Mouse (Mus musculus) stomach, embryonic 16.5 days (tissue): Measurements from ENCODE around the gene Rnf224. TPM values are rescaled to one million over a fixed set of nuclear protein-coding genes. Genes with fewer than 3 reads are reported as not detected.

Source experiments
- ATAC-seq: fragments of 200-750 bp; cut with Nextera tagmentation; 2 replicates; pipeline ENCODE4 v1.8.0; 2017; ENCODE audit warnings: moderate number of reproducible peaks, moderate TSS enrichment; ENCODE audit not compliant: insufficient read depth, low FRiP score
- H3K27ac ChIP-seq: fragments of 300-500 bp; sonication (generic); 2 replicates; pipeline ENCODE4 v1.5.1; 2014; ENCODE audit warnings: low read length
- H3K27me3 ChIP-seq: fragments of 300-500 bp; sonication (generic); 2 replicates; pipeline ENCODE4 v1.6.1; 2014; ENCODE audit warnings: low read length, control low read depth, mixed read lengths; ENCODE audit not compliant: control insufficient read depth, insufficient read depth
- H3K36me3 ChIP-seq: fragments of 300-500 bp; sonication (generic); 2 replicates; pipeline ENCODE4 v1.6.1; 2014; ENCODE audit warnings: low read length; ENCODE audit not compliant: control insufficient read depth, insufficient read depth
- H3K4me1 ChIP-seq: fragments of 300-500 bp; sonication (generic); 2 replicates; pipeline ENCODE4 v1.6.1; 2014; ENCODE audit warnings: low read length, control low read depth, mixed read lengths; ENCODE audit not compliant: control insufficient read depth, insufficient read depth
- H3K4me2 ChIP-seq: fragments of 300-500 bp; sonication (generic); 2 replicates; pipeline ENCODE4 v1.6.1; 2014; ENCODE audit warnings: low read depth, low read length, mixed read lengths
- H3K4me3 ChIP-seq: fragments of 300-500 bp; sonication (generic); replicated peaks from 2 replicates; pipeline ENCODE4 v1.5.1; 2014; ENCODE audit warnings: mild to moderate bottlenecking, low read length
- H3K9ac ChIP-seq: fragments of 300-500 bp; sonication (generic); 2 replicates; pipeline ENCODE4 v1.6.1; 2014; ENCODE audit warnings: low read length
- H3K9me3 ChIP-seq: fragments of 300-500 bp; sonication (generic); replicated peaks from 2 replicates; pipeline ENCODE4 v1.6.1; 2016; ENCODE audit warnings: low read length, control low read depth; ENCODE audit not compliant: control insufficient read depth
- WGBS: fragments of 180-500 bp; shearing (Covaris S2); extraction: QIAGEN DNeasy Blood & Tissue Kit; methylation state at CpG from one replicate; pipeline ENCODE4 v1.1.7; 2014; 5-methylcytosine and 5-hydroxymethylcytosine counted together
- polyA plus RNA-seq: library from polyadenylated mRNA; unstranded; fragments of >200 nt; fragmentation: Nextera tagmentation; extraction: Ambion mirVana; gene quantifications from 2 replicates; pipeline ENCODE4 v1.2.1, GENCODE M21; 2015

Rnf224 gene
- polyA plus RNA-seq, 1 experiment from 2014 or later, result 0.23 TPM

DNA sequence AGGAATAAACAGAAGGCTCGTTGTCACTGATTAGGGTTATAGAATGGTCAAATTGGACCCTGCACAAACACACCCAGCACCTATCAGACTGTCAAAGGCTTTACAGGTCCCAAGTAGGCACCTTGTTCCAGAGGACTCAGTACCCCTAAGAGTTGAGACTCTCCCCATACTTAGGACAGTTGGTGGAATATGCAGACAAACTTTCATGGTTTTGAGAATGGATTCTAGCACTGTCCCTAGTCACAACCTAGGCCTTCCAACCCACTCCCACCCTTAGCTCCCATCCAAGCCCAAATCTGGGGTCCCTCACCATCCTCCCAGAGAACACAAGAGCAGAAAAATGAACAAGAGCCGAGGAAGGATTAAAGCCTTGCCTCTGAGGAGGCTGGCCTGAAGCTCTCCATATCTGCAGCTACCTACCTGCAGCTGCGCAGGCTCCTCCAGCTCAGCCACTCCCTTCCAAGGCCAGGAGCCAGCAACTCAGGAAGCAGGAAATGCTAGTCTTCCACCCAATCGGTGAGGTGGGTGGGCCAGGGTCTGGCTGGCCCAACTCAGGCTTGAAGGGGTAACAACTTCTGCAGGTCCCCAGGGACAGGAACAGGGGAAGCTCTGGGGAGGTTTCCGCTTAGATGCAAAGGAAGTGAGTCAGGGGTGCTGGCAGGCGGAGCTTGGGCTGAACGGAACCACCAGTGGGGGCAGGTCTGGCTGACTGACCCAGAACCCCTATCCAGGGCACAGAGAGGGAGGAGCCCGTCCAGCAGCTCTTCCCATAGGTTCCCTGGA is 40.2 kb downstream of the Rnf224 start, which contains the start of gene Tor4a:
Tor4a (minus strand) TSS at position 715 of the 783 bp plus-strand sequence.
- Histone ChIP-seq H3K4me1 (peaks cover 35% of the 10 kb centered on the region), H3K27ac (peak within 1 kb of the TSS; percentile 97), H3K4me2 (peak within 1 kb of the TSS; percentile 68), H3K9me3 (no peaks in the 10 kb centered on the region), H3K4me3 (peak within 1 kb of the TSS; percentile 49), H3K27me3 (no peaks in the 10 kb centered on the region; the same call in 1 of the 2 replicates), H3K9ac (peak within 1 kb of the TSS; percentile 75), H3K36me3 (peaks cover 13% of the 10 kb centered on the region; the same call in 1 of the 2 replicates)
- peak; percentile 88 for ATAC-seq
- 7% methylated on average over 8 of the region's 8 CpGs for WGBS

DNA sequence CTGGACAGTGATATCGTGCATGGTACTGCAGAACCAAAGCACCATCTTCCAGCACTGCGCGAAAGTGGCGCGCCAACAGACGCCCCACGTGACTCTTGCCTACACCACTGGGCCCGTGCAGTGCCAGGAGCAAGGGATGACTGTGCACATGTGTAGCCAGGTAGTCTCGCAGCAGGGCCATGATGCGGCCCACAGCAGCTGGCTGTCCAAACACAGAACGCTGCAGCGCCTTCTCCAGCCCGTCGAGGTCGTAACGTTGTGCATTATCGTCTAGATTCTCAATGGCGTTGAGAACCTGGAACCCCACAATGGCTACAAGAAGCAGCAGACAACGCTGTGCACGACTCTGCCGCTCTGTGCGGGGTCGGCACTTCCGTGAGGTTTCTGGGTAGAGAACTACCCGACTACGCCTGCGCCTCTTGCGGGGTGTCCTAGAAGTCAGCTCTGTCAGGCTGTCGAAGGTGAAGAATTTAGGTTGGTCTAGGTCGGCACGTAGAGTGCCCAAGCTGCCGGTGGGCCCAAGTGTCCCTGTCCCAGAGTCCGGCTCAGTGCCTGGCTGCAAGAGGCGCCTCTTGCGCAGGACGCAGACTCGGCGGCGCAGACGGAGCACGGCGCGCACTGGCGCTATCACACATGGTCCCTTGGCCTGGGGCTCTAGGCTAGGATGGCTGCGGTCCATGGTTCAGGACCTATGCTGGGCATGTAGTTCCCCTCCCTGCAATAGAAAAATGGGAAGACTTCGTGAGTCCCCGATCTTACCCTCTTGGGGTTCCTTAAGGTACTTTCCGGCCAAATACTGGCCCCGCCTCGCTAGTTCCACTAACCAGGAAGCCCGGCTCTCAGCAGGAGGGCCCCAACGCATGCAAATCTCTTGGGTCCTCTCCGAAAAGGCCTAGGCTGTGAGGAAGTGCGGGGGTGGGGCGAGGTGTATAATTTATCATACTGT is 41.1 kb downstream of the Rnf224 start:
- peak; percentile 45 for ATAC-seq
- H3K4me2 ChIP-seq, result peak overlapping the region; percentile 68
- H3K9me3 ChIP-seq, result no peaks in the 10 kb centered on the region
- H3K36me3 ChIP-seq, result peaks cover 8% of the 10 kb centered on the region; the same call in 1 of the 2 replicates
- peak overlapping the region; percentile 49 for H3K4me3 ChIP-seq
- H3K4me1 ChIP-seq, result peaks cover 35% of the 10 kb centered on the region
- no peaks in the 10 kb centered on the region; the same call in 1 of the 2 replicates for H3K27me3 ChIP-seq
- WGBS, result 17% methylated on average over 55 of the region's 55 CpGs
- H3K27ac ChIP-seq, result peak overlapping the region; percentile 97
- peak overlapping the region; percentile 75 for H3K9ac ChIP-seq

DNA sequence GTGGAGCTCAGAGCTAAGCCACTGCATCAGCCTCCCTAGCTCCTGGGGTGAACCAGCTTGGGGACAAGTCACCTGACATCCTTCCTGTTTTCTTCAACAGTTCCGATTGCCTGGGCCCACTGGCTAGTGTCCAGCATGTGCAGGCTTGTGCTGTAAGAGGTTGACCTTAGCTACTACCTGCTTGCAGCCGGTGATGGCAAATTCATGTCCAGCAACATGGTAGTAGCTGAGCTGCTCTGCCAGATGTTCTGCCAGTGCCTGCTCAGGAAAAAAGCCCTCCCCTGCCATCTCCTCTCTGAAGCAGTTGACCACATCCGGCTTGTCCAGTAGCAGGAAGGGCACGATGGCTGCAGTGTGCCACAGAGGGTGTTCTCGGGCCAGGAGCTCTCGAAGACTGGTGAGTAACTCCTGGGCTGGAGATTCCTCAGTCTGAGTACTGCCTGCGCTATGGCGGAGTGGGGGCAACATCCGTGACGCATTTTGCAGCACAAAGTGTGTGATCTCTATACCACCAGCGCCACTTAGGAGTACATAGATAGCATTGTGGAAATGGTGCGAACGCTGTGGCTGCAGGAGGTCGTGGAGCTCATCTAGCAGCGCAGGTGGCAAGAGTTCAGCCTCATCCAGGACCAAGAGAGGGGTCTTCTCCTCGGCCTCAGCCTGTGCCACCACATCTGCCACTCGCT is 42.0 kb downstream of the Rnf224 start:
- Histone ChIP-seq H3K27ac (peak overlapping the region; percentile 97), H3K9me3 (no peaks in the 10 kb centered on the region), H3K4me3 (peak overlapping the region; percentile 49), H3K4me2 (peak overlapping the region; percentile 68), H3K27me3 (no peaks in the 10 kb centered on the region; the same call in 1 of the 2 replicates), H3K9ac (peak overlapping the region; percentile 75; the same call in 1 of the 2 replicates), H3K36me3 (0 out of 2 replicates have a peak, but pooled peaks cover 3% of the 10 kb centered on the region), H3K4me1 (peaks cover 35% of the 10 kb centered on the region)
- no peak for ATAC-seq
- 77% methylated on average over 17 of the region's 17 CpGs for WGBS

DNA sequence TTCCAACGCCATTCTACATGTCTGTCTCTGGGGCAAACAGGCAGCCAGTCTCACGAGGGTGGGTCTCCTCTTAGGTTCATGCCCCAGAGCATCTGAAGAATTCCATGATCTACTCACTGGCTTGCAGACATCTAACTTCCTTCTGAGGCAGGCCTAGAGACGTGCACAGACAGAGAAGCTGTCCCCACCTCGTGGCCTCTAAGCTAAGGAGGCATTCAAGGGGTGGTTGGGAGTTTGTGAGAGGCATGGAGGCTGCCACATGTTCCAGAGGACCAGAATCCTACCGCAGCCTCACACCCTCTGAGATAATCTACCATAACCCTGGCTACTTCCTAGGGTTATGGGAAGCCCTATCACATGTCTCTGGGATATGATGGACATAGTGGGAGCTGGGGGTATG is 42.6 kb downstream of the Rnf224 start:
- Histone ChIP-seq H3K36me3 (0 out of 2 replicates have a peak, but pooled peaks cover 3% of the 10 kb centered on the region), H3K27ac (peak overlapping the region; percentile 76), H3K9me3 (no peaks in the 10 kb centered on the region), H3K9ac (peak overlapping the region; percentile 53), H3K4me1 (peaks cover 35% of the 10 kb centered on the region), H3K4me2 (peak overlapping the region; percentile 68), H3K27me3 (no peaks in the 10 kb centered on the region; the same call in 1 of the 2 replicates), H3K4me3 (peak overlapping the region; percentile 7; the same call in 1 of the 2 replicates)
- no peak for ATAC-seq
- 66% methylated on average over 5 of the region's 5 CpGs for WGBS

DNA sequence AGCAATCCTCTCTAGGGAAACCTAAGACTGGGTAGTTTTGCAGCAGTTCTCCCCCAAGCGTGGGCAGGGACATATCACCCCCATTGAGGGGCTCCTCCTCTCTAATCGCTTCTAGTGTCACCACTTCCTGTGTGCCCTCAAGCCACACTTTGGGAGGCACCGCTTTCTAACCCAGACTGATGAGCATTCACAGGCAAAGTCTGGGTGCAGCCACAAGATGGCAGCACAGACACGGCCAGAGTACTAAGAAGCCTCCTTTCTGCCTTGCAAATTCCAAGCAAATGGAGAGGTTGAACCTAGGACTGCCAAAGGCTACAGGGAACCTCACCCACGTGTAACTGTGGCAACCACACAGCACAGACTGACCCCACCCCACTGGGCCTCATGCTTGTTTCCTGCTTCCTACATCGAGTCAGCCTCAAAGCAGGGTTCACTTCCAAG is 43.2 kb downstream of the Rnf224 start:
- Histone ChIP-seq H3K9ac (no peak overlapping the region), H3K9me3 (no peaks in the 10 kb centered on the region), H3K4me1 (peaks cover 33% of the 10 kb centered on the region), H3K4me3 (peak overlapping the region; percentile 7; the same call in 1 of the 2 replicates), H3K27ac (peak overlapping the region; percentile 76), H3K36me3 (0 out of 2 replicates have a peak, but pooled peaks cover under 1% of the 10 kb centered on the region), H3K27me3 (no peaks in the 10 kb centered on the region; the same call in 1 of the 2 replicates), H3K4me2 (peak overlapping the region; percentile 68)
- ATAC-seq, result peak; percentile 76
- WGBS, result 2% methylated on average over 6 of the region's 6 CpGs

DNA sequence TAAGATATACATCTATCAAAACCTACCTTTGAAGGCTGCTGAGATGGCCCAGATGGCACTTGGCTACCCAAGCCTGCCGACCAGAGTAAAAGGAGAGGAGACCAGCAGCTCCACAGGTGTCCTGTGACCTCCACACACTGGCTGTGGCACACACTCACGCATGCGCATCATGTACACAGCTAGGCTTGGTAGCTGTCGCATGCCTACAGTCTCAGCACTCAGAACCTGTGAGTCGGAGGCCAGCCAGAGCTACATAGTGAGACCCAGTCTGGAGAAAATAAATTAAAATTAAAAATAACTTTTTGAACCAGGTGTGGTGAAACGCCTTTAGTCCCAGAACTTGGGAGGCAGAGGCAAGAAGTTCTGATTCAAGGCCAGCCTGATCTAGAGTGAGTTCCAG is 48.7 kb downstream of the Rnf224 start:
- H3K4me1 ChIP-seq, result peaks cover 12% of the 10 kb centered on the region
- H3K4me3 ChIP-seq, result no peak overlapping the region
- H3K27me3 ChIP-seq, result peaks cover 17% of the 10 kb centered on the region; the same call in 1 of the 2 replicates
- no peak overlapping the region for H3K27ac ChIP-seq
- H3K9me3 ChIP-seq, result no peaks in the 10 kb centered on the region
- ATAC-seq, result no peak
- H3K36me3 ChIP-seq, result no peaks in the 10 kb centered on the region
- H3K9ac ChIP-seq, result no peak overlapping the region
- WGBS, result 84% methylated on average over 6 of the region's 6 CpGs
- H3K4me2 ChIP-seq, result no peak overlapping the region

DNA sequence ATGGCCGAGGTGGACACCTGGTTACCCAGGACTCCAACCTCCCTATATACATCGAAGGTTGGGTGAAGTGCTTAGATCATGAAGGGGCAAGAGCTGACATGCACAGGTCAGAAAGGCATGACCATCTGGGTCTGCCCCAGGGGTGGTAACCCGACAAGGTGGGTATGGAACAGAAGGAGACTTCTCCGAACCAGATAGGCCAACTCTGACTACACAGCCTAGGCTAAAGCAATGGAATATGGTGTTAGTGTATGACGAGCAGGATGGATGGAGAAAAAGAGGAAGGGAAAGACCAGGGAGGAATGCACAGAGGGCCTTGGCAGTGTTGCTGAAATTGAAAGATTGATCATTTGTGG is 50.0 kb downstream of the Rnf224 start:
- peak overlapping the region; percentile 85 for H3K4me2 ChIP-seq
- H3K36me3 ChIP-seq, result no peaks in the 10 kb centered on the region
- H3K27ac ChIP-seq, result no peak overlapping the region
- H3K27me3 ChIP-seq, result peaks cover 21% of the 10 kb centered on the region; the same call in 1 of the 2 replicates
- H3K4me1 ChIP-seq, result peaks cover 12% of the 10 kb centered on the region
- H3K4me3 ChIP-seq, result peak overlapping the region; percentile 52
- WGBS, result 39% methylated on average over 5 of the region's 5 CpGs
- ATAC-seq, result no peak
- no peaks in the 10 kb centered on the region for H3K9me3 ChIP-seq
- H3K9ac ChIP-seq, result 0 out of 2 replicates have a peak overlapping the region, but pooled peaks have one; percentile 77
